Mouse (Mus musculus): ENCODE results near the gene Cbln3.
A peak's percentile ranks its signal among the peaks of the same experiment; 100 is the strongest.

Cbln3 gene

GRCm38 (mm10) chr14:55845506-55846294, 38.5 kb downstream of the Cbln3 start:
- no peak for DNase-seq

- no peak for DNase-seq
These were observed 41.4 kb downstream of the Cbln3 start for GRCm38 (mm10) chr14:55842794-55843193.

GRCm38 (mm10) chr14:55840853-55841366, 43.3 kb downstream of the Cbln3 start:
- DNase-seq, result peak; percentile 34

GRCm38 (mm10) chr14:55838740-55839139, 45.5 kb downstream of the Cbln3 start:
- no peak for DNase-seq

- DNase-seq, result no peak
These were observed 45.9 kb downstream of the Cbln3 start for GRCm38 (mm10) chr14:55838312-55838711.

- DNase-seq, result no peak
These were observed 49.2 kb downstream of the Cbln3 start for GRCm38 (mm10) chr14:55834808-55835533.

GRCm38 (mm10) chr14:55833126-55833525, 51.1 kb downstream of the Cbln3 start:
- DNase-seq, result no peak

- DNase-seq, result no peak
These were observed 53.9 kb downstream of the Cbln3 start for GRCm38 (mm10) chr14:55830331-55830730.

- DNase-seq, result no peak
These were observed 54.3 kb downstream of the Cbln3 start for GRCm38 (mm10) chr14:55829854-55830253.
